Mouse (Mus musculus) liver, embryonic 12.5 days (tissue): ENCODE measurements around the gene Prr14. TPM values are rescaled to one million over a fixed set of nuclear protein-coding genes. Genes with fewer than 3 reads are reported as not detected.
"Not testable (repeated sequence)": the region's sequence is repeated elsewhere in the genome, so short reads cannot be mapped to it uniquely, and the experiment has no call there.

Experiments used
- ATAC-seq: fragments of 200-750 bp; cut with Nextera tagmentation; 2 replicates; pipeline ENCODE4 v1.8.0; 2017; ENCODE audit warnings: moderate number of reproducible peaks, mild to moderate bottlenecking, moderate library complexity
- H3K27ac ChIP-seq: fragments of 300-500 bp; sonication (generic); 2 replicates; pipeline ENCODE4 v1.5.1; 2016; ENCODE audit warnings: mild to moderate bottlenecking
- H3K27me3 ChIP-seq: fragments of 300-500 bp; sonication (generic); replicated peaks from 2 replicates; pipeline ENCODE4 v1.6.1; 2016; ENCODE audit warnings: mild to moderate bottlenecking, moderate library complexity
- H3K36me3 ChIP-seq: fragments of 300-500 bp; sonication (generic); 2 replicates; pipeline ENCODE4 v1.6.1; 2016; ENCODE audit warnings: mild to moderate bottlenecking, moderate library complexity
- H3K4me1 ChIP-seq: fragments of 300-500 bp; sonication (generic); 2 replicates; pipeline ENCODE4 v1.6.1; 2016
- H3K4me2 ChIP-seq: fragments of 300-500 bp; sonication (generic); 2 replicates; pipeline ENCODE4 v1.6.1; 2016; ENCODE audit warnings: mild to moderate bottlenecking, moderate library complexity
- H3K4me3 ChIP-seq: fragments of 300-500 bp; sonication (generic); 2 replicates; pipeline ENCODE4 v1.5.1; 2016; ENCODE audit warnings: mild to moderate bottlenecking, moderate library complexity
- H3K9ac ChIP-seq: fragments of 300-500 bp; sonication (generic); 2 replicates; pipeline ENCODE4 v1.6.1; 2016; ENCODE audit warnings: mild to moderate bottlenecking, moderate library complexity
- H3K9me3 ChIP-seq: fragments of 300-500 bp; sonication (generic); replicated peaks from 2 replicates; pipeline ENCODE4 v1.6.1; 2016; ENCODE audit warnings: mild to moderate bottlenecking, moderate library complexity
- WGBS: fragments of 180-500 bp; shearing (Covaris S2); methylation state at CpG from one replicate; pipeline ENCODE4 v1.1.7; 2016; ENCODE audit not compliant: insufficient replicate concordance; 5-methylcytosine and 5-hydroxymethylcytosine counted together
- polyA plus RNA-seq: library from polyadenylated mRNA; unstranded; fragments of >200 nt; fragmentation: Nextera tagmentation; extraction: Ambion mirVana; gene quantifications from 2 replicates; pipeline ENCODE4 v1.2.1, GENCODE M21; 2016

The Prr14 gene
- polyA plus RNA-seq, 1 experiment from 2014 or later, result 31.0 TPM

DNA sequence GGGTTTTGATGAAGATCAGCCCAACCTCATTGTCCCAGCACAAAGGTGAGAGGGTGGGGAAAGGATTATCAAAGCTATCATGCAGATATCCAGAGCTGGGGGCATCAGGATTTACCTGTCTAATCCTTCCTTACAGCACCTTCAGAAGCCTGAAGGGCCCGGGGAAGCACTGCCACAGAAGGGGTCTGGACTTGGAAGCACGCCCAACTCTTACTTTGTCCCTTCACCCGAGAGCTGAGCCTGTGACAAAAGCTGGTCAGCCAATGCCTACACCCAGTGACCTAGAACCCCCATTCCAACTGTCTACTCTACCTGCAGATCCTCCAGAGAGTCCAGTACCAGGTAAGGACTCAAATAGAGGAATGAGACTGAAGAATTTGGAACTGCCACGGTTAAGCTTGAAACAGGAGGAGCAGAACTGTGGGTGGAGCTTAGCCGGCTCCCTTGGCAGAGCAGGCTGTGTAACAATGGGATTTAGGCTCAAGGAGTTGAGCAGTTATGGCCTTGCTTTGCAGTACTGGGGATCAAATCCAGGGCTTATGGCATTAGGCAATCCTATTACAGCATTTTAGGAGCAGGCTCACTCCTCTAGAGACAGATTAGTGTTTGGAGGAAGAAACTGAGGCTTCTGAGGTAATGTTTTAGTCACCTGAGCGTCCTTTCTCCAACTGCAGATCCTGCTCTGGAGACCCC, 15.1 kb downstream of the Prr14 start:
- no peak for ATAC-seq
- Histone ChIP-seq H3K4me2 (no peak overlapping the region), H3K4me1 (peaks cover 44% of the 10 kb centered on the region), H3K27me3 (no peaks in the 10 kb centered on the region), H3K4me3 (no peak overlapping the region), H3K9me3 (no peaks in the 10 kb centered on the region), H3K9ac (no peak overlapping the region), H3K36me3 (peaks cover 46% of the 10 kb centered on the region), H3K27ac (no peak overlapping the region)
- WGBS, result 82% methylated on average over 6 of the region's 6 CpGs

DNA sequence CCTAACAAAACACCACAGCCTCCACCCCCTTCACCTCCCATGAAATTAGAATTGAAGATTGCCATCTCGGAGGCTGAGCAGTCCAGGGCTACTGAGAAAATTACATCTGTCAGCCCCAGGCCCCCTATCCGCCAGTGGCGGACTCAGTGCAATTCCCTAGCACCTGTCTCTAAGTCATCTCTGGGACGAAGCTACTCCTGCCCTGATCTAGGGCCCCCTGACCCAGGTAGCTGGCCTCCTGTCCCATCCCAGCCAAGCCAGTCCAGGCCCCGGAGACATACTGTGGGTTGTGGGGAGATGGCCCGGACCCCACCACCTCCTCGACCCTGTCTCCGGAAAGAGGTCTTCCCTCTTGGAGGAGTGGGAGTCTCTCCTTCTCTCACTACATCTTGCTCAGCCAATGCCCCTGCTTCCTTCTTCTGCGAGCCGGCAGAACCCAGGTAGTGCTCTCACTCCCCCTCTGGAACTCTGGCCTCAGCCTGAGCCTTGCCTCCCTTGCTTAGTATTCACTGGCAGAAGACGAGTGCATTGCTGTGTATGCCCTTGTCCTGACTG, 15.9 kb downstream of the Prr14 start:
- H3K27me3 ChIP-seq, result no peaks in the 10 kb centered on the region
- 90% methylated on average over 11 of the region's 11 CpGs for whole genome bisulfite sequencing
- ATAC-seq, result no peak

DNA sequence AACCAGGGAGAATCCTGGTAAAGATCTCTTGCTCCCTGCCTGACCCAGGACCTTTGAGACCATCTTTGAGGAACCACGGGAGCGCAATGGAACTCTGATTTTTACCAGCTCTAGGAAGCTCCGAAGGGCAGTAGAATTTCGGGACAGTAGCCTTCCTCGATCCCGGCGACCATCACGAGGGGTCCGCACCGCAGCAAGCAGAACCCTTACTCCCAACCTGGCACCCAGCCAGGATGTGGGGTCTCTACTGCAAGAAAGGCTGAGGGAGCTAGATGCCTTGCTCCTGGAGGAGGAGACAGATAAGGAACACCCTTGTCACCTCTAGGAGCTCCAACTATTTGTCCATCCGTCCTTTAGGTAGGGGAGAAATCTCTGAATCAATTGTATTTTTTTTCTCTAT, 16.9 kb downstream of the Prr14 start:
- H3K4me2 ChIP-seq, result peak overlapping the region; percentile 95
- no peak for ATAC-seq
- WGBS, result 89% methylated on average over 11 of the region's 11 CpGs
- H3K27me3 ChIP-seq, result no peaks in the 10 kb centered on the region
- H3K27ac ChIP-seq, result peak overlapping the region; percentile 98; the same call in 1 of the 2 replicates
- no peaks in the 10 kb centered on the region for H3K9me3 ChIP-seq
- peaks cover 61% of the 10 kb centered on the region for H3K36me3 ChIP-seq
- H3K4me1 ChIP-seq, result peaks cover 54% of the 10 kb centered on the region
- peak overlapping the region; percentile 95 for H3K4me3 ChIP-seq
- H3K9ac ChIP-seq, result no peak overlapping the region; the same call in 1 of the 2 replicates

More for the DNA sequence above, 15.9 kb downstream of the Prr14 start:
- H3K9me3 ChIP-seq, result no peaks in the 10 kb centered on the region
- H3K27ac ChIP-seq, result peak overlapping the region; percentile 45; the same call in 1 of the 2 replicates
- peaks cover 51% of the 10 kb centered on the region for H3K36me3 ChIP-seq
- no peak overlapping the region for H3K4me3 ChIP-seq
- H3K4me2 ChIP-seq, result no peak overlapping the region
- H3K9ac ChIP-seq, result no peak overlapping the region
- peaks cover 44% of the 10 kb centered on the region for H3K4me1 ChIP-seq

DNA sequence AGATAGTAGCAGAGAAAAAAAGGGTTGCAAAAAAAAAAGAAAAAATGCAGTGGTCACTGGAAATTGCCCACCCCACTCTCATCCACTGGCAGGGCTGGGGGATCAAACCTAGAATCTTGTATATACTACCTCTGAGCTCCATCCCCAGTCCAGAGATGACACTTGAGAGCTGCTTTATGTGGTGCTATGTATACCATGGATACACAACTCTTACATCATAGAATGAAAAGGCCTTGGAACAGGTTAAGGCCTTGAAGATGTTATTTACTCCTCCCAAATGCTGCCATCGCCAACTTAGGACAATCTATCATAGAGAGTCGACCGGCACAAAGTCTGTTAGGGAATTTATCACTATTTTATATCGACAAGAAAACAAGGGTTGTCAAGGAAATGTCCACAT, 17.4 kb downstream of the Prr14 start:
- Histone ChIP-seq H3K27ac (peak overlapping the region; percentile 98), H3K27me3 (no peaks in the 10 kb centered on the region), H3K36me3 (peaks cover 66% of the 10 kb centered on the region), H3K9ac (peak overlapping the region; percentile 73), H3K9me3 (no peaks in the 10 kb centered on the region), H3K4me2 (peak overlapping the region; percentile 95), H3K4me1 (peaks cover 58% of the 10 kb centered on the region), H3K4me3 (peak overlapping the region; percentile 95)
- no peak for ATAC-seq
- 67% methylated on average over 4 of the region's 4 CpGs for WGBS

DNA sequence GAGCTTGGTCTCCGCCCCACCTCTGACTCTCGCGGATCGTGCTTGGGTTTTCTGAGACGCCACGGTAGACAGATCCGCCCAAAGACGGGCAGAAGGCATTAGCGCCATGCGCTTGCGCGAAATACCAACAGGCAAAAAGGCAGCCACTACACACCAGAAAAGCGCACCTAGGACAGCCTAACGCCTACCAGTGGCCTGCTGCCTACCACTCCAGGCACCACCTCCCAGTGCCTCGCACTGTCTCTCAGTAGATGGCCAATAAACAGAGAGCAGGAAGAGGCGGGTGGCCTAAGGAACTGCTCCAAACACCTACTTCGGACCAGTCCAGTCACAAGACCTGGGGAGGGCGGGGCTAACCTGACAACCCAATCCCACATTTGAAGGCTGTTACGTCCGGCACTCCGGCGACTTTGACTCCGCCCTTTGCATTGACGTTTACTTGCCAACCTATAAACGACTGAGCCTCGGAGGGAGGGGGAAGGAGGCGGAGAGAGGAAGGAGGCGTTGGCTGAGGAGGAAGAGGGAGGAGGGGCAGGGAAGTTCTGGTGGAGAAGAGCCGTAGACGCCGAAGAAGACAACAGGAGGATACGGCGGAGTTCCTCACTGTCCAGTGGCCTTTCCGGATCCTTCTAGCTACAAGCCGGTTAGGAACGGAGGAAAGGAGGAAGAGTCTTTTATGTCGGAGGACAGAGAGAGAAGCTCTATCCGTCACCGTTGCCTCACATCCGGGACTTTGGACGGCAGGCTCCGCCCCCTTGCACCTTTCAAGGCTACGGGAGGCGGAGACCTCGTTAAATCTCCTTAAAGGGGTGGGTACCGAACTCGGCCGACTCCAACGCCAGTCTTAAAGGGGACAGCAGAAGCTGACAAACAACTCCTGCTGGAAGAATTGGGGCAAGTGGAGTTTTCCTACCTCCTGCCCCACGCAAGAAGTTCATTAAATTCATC, 18.6 kb downstream of the Prr14 start:
- H3K27ac ChIP-seq, result peak overlapping the region; percentile 98
- ATAC-seq, result peak; percentile 94
- no peaks in the 10 kb centered on the region for H3K9me3 ChIP-seq
- peak overlapping the region; percentile 95 for H3K4me2 ChIP-seq
- peaks cover 53% of the 10 kb centered on the region for H3K4me1 ChIP-seq
- peak overlapping the region; percentile 95 for H3K4me3 ChIP-seq
- peak overlapping the region; percentile 97 for H3K9ac ChIP-seq
- no peaks in the 10 kb centered on the region for H3K27me3 ChIP-seq
- H3K36me3 ChIP-seq, result peaks cover 70% of the 10 kb centered on the region
- WGBS, result under 1% methylated on average over 50 of the region's 50 CpGs

DNA sequence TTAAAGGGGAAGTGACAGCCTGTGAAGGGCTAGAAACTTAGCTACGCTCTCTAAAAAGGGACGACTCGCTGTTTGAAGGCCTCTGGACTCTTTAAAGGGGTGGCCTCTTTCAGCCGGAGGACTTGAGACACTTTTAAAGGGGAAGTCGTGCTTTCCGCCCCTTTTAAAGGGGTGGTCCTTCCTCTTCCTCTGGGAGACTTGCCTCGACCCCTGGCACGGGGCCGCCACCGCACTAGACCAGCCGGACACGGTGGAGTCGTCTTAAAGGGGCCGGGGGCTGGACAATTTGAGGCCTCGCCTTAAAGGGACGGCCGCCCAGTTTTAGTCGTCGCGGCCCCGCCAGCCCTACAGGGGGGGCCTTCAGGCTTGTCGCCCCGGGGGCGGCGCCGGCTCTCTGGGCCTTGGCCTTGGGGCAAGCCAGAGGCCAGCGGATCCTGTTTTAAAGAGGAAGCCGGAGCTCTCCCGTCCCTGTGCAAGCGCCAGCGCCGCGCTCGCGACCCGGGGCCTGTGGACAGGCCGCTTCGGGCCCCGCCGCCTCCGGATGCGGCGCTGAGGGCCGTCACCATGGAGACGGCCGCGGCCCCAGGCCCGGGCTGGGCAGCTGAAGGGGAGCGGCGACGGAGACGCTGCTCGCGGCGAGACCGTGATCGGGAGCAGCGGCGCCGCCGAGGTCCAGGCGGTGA, 19.4 kb downstream of the Prr14 start, which contains the start of gene Fbrs:
Gene Fbrs (plus strand): TSS at position 565 of the 683 bp plus-strand sequence.
- Histone ChIP-seq H3K27ac (peak within 1 kb of the TSS; percentile 98), H3K4me1 (peaks cover 53% of the 10 kb centered on the region), H3K36me3 (peaks cover 70% of the 10 kb centered on the region), H3K9ac (peak within 1 kb of the TSS; percentile 97), H3K4me3 (peak within 1 kb of the TSS; percentile 95), H3K4me2 (peak within 1 kb of the TSS; percentile 95), H3K27me3 (no peaks in the 10 kb centered on the region), H3K9me3 (no peaks in the 10 kb centered on the region)
- peak; percentile 35 for ATAC-seq
- WGBS, result under 1% methylated on average over 60 of the region's 62 CpGs

DNA sequence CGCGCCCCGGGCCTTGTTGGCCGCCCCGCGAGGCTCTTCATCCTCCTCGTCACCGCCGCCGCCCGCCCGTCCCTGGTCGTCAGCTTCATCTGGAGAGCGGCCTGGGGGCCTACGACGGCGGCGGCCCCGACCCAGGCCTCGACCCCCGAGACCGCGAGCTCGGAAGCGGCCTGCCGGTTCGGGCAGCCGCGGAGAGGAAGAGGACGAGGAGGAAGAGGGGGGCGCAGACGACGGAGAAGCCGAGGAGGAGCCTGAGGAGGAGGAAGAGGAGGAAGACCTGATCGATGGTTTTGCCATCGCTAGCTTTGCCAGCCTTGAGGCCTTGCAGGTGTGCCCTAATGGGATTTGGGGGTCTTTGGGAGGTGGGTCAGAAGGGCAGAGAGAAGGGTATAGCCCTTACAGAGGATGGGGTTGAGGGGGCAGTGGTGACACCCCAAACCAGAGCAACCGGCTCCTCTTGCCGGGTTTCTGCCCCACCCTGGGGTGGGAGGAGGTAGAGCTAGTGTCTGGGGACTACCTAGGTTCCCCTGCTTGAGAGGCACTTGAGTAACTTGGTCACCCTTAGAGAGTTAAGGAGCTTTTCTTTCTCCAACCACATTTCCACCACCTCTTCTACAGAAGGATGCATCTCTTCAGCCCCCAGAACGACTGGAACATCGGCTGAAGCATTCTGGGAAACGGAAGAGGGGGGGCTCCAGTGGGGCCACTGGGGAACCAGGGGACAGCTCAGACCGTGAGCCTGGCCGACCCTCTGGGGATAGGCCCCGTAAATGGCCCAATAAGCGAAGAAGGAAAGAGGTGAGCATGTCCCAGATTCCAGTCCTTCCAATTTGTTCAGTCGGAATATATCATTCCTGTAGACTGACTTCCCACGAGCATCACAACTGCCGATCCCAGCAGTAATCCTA, 20.2 kb downstream of the Prr14 start:
- Histone ChIP-seq H3K4me3 (peak overlapping the region; percentile 95), H3K4me2 (peak overlapping the region; percentile 95), H3K36me3 (peaks cover 70% of the 10 kb centered on the region), H3K4me1 (peaks cover 53% of the 10 kb centered on the region), H3K9me3 (no peaks in the 10 kb centered on the region), H3K9ac (peak overlapping the region; percentile 97), H3K27ac (peak overlapping the region; percentile 98), H3K27me3 (no peaks in the 10 kb centered on the region)
- no peak for ATAC-seq
- 3% methylated on average over 47 of the region's 48 CpGs for WGBS

DNA sequence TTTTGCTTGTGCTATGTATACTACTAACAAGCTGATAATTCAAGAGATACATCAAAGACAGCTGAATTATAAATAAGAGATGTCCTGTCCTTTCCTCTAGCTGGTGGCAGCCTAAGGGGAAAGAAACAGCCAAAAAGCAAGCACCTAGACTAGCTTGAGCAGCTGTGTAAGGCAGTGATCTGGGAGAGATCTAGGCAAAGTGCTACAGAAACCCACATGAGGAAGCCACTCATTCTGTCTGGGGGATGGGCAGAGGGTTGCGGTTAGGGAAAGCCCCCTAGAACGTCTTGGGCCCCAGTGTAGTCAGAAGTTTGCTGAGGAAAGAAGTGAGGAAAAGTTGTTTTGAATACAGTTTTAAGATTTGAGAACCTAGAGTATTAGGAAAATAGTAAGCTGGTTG, 20.9 kb downstream of the Prr14 start:
- WGBS, result 31% methylated on average over 2 of the region's 2 CpGs
- Histone ChIP-seq H3K4me3 (peak overlapping the region; percentile 95), H3K9ac (peak overlapping the region; percentile 97), H3K27me3 (no peaks in the 10 kb centered on the region), H3K4me1 (peaks cover 53% of the 10 kb centered on the region), H3K9me3 (no peaks in the 10 kb centered on the region), H3K36me3 (peaks cover 70% of the 10 kb centered on the region), H3K4me2 (peak overlapping the region; percentile 95), H3K27ac (peak overlapping the region; percentile 98)
- no peak for ATAC-seq

DNA sequence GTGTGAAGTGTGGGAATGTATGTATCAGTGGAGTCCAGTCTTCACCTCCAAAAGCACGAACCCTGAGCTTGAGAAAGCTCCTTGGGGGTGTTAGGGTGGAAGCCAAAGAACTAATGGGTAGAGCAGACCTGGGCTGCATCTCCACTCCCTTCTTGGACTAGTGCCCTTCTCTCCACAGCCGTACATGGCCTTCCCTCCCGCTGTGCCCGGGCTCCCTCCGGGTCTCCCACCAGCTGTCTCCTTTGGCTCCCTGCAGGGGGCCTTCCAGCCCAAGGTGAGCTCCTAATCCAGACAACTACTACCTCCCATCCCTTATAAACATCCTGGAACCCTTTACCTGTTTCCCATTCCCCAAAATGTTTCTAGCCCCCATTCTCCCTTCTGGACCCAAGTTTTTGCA, 26.0 kb downstream of the Prr14 start:
- Histone ChIP-seq H3K9me3 (no peaks in the 10 kb centered on the region), H3K27me3 (no peaks in the 10 kb centered on the region), H3K4me2 (no peak overlapping the region), H3K4me3 (no peak overlapping the region), H3K27ac (no peak overlapping the region), H3K36me3 (peaks cover 97% of the 10 kb centered on the region), H3K9ac (no peak overlapping the region), H3K4me1 (peaks cover 21% of the 10 kb centered on the region)
- ATAC-seq, result no peak
- WGBS, result 83% methylated on average over 5 of the region's 5 CpGs

DNA sequence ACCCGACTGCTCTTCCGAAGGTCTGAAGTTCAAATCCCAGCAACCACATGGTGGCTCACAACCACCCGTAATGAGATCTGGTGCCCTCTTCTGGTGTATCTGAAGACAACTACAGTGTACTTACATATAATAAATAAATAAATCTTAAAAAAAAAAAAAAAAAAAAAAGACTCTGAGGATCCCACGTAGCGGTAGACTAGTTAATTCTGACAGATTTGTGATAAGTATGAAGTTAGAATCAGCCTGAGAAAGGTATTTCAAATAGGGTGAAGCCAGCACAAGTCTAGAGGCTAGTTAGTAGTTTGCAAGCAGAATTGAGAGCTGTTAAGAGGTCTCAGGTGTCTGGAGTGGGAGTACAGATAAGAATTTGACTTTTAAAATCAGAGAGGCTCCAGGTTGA, 29.0 kb downstream of the Prr14 start:
- not testable (repeated sequence) for H3K27me3 ChIP-seq, H3K9me3 ChIP-seq, H3K4me1 ChIP-seq, H3K4me3 ChIP-seq, H3K9ac ChIP-seq, H3K27ac ChIP-seq, ATAC-seq, H3K4me2 ChIP-seq
- 82% methylated on average over 4 of the region's 5 CpGs for WGBS
- H3K36me3 ChIP-seq, result peaks cover 88% of the 10 kb centered on the region

DNA sequence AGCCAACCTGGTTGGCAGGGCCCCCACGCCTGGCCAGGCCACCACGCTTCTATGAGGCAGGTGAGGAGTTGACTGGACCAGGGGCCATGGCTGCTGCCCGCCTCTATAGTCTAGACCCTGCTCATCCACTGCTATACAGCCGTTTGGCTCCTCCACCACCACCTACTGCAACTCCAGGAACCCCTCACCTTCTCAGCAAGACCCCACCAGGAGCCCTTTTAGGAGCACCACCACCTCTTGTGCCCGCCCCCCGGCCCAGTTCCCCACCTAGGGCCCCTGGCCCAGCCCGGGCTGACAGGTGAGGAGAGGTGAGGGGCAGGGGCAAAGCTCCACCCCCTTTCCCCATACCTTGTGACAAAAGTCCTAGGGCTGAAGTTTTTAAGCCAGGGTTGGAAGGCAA, 30.6 kb downstream of the Prr14 start:
- Histone ChIP-seq H3K9ac (no peak overlapping the region), H3K9me3 (no peaks in the 10 kb centered on the region), H3K4me3 (no peak overlapping the region), H3K27me3 (no peaks in the 10 kb centered on the region), H3K27ac (no peak overlapping the region), H3K4me1 (no peaks in the 10 kb centered on the region), H3K4me2 (no peak overlapping the region), H3K36me3 (peaks cover 72% of the 10 kb centered on the region)
- WGBS, result 87% methylated on average over 7 of the region's 7 CpGs
- no peak for ATAC-seq
